Comparison of ENCODE assay signal across 21 mouse cellular contexts in the genomic region with DNA sequence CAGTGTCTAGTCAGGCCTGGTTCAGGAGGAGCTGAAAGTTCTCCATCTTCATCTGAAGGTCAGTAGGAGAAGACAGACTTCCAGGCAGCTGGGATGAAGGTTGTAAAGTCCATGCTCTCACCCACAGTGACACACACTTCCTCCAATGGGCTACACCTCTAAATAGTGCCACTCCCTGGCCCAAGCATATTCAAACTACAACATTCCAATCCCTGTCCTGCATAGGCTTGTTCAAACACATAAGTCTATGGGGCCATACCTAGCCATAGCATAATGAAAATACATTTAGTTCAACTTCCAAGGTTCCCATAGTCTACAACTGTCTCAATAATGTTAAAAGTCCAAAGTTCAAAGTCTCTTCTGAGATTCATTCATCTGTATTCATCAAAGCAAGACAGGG.
DNase-seq lines count a peak whose midpoint lies in the region; ATAC-seq and TF ChIP-seq lines count a peak whose summit lies in the region.
"Had no signal": no experiment of that assay in that cellular context is flagged by ENCODE, and none has a peak within 500 bp of the region (broad histone marks: within the 10 kb centered on the region; RNA-seq: fewer than 3 reads in every experiment).

No protein-coding gene starts in this region.

- no peaks in the 10 kb centered on the region for H3K9me3 ChIP-seq in intestine, embryonic 15.5 days
- no peaks in the 10 kb centered on the region for H3K9me3 ChIP-seq in intestine, embryonic 16.5 days (ENCODE audit: control insufficient read depth, low read length)
- no peaks in the 10 kb centered on the region for H3K9me3 ChIP-seq in intestine, postnatal 0 days (ENCODE audit: control insufficient read depth)
- H3K9me3 ChIP-seq in kidney, embryonic 15.5 days (replicated peaks): no peaks in the 10 kb centered on the region
- H3K9me3 ChIP-seq: G1E had no signal

- H3K9ac ChIP-seq in intestine, embryonic 15.5 days: no peak overlapping the region
- H3K9ac ChIP-seq in intestine, embryonic 16.5 days (ENCODE audit: low read depth, low read length): no peak overlapping the region
- H3K9ac ChIP-seq in intestine, postnatal 0 days (ENCODE audit: low read depth, low read length): no peak overlapping the region
- no peak overlapping the region for H3K9ac ChIP-seq in kidney, embryonic 15.5 days

- H3K27ac ChIP-seq in intestine, embryonic 15.5 days: no peak overlapping the region
- no peak overlapping the region for H3K27ac ChIP-seq in intestine, embryonic 16.5 days (ENCODE audit: low read length)
- H3K27ac ChIP-seq in intestine, postnatal 0 days (ENCODE audit: low read depth, low read length): no peak overlapping the region
- no peak overlapping the region for H3K27ac ChIP-seq in kidney, embryonic 15.5 days

- no peaks in the 10 kb centered on the region for H3K4me1 ChIP-seq in intestine, embryonic 15.5 days (replicated peaks)
- H3K4me1 ChIP-seq in intestine, embryonic 16.5 days (ENCODE audit: control insufficient read depth, insufficient read depth, low read length): no peaks in the 10 kb centered on the region
- H3K4me1 ChIP-seq in intestine, postnatal 0 days (replicated peaks; ENCODE audit: control insufficient read depth, insufficient read depth, low read length): no peaks in the 10 kb centered on the region
- H3K4me1 ChIP-seq in kidney, embryonic 15.5 days: no peaks in the 10 kb centered on the region

- no peaks in the 10 kb centered on the region for H3K36me3 ChIP-seq in intestine, embryonic 15.5 days
- H3K36me3 ChIP-seq in intestine, embryonic 16.5 days (ENCODE audit: control insufficient read depth, insufficient read depth, low read length): no peaks in the 10 kb centered on the region
- H3K36me3 ChIP-seq in intestine, postnatal 0 days (ENCODE audit: control insufficient read depth, insufficient read depth): no peaks in the 10 kb centered on the region
- H3K36me3 ChIP-seq in kidney, embryonic 15.5 days: no peaks in the 10 kb centered on the region
- H3K36me3 ChIP-seq: G1E had no signal

- TF ChIP-seq CTCF in intestine, postnatal 0 days (IDR thresholded peaks at IDR 0.05; ENCODE audit: low read depth): no peak

- no peaks in the 10 kb centered on the region for H3K27me3 ChIP-seq in intestine, embryonic 15.5 days (replicated peaks)
- H3K27me3 ChIP-seq in intestine, embryonic 16.5 days (replicated peaks; ENCODE audit: control insufficient read depth, insufficient read depth, low read length): no peaks in the 10 kb centered on the region
- H3K27me3 ChIP-seq in intestine, postnatal 0 days (replicated peaks; ENCODE audit: control insufficient read depth, insufficient read depth, low read length): no peaks in the 10 kb centered on the region
- no peaks in the 10 kb centered on the region for H3K27me3 ChIP-seq in kidney, embryonic 15.5 days
- H3K27me3 ChIP-seq: CH12.LX had no signal

- H3K4me2 ChIP-seq in intestine, embryonic 15.5 days (replicated peaks): no peak overlapping the region
- no peak overlapping the region for H3K4me2 ChIP-seq in intestine, embryonic 16.5 days (ENCODE audit: low read depth, low read length)
- no peak overlapping the region for H3K4me2 ChIP-seq in intestine, postnatal 0 days (replicated peaks; ENCODE audit: low read depth)
- H3K4me2 ChIP-seq in kidney, embryonic 15.5 days: no peak overlapping the region

- H3K4me3 ChIP-seq in intestine, embryonic 15.5 days (replicated peaks): no peak overlapping the region
- H3K4me3 ChIP-seq in intestine, embryonic 16.5 days (ENCODE audit: low read length): no peak overlapping the region
- H3K4me3 ChIP-seq in intestine, postnatal 0 days (ENCODE audit: low read depth, low read length): no peak overlapping the region
- no peak overlapping the region for H3K4me3 ChIP-seq in kidney, embryonic 15.5 days (replicated peaks)

- intact Hi-C loops in heart, postnatal 10 days (cut with DNase I): no loop called here

- peak; percentile 58 for ATAC-seq in intestine, embryonic 15.5 days
- peak; percentile 77 for ATAC-seq in intestine, embryonic 16.5 days
- peak; percentile 91 for ATAC-seq in intestine, postnatal 0 days
- no peak for ATAC-seq in kidney, embryonic 15.5 days (replicated peaks; ENCODE audit: low FRiP score)
- ATAC-seq in cerebellum, adult (ENCODE audit: insufficient number of reproducible peaks, low FRiP score, low TSS enrichment): no peak
- ATAC-seq: activated CD4-positive, CD25-positive, alpha-beta regulatory T cell, adult 4 months; CD4-positive, CD25-positive, alpha-beta regulatory T cell, adult 4 months; Patski had no signal

- DNase-seq in heart, postnatal 10 days: no peak
- DNase-seq: adrenal gland, adult 8-10 months; adrenal gland, postnatal 10 days; adrenal gland, postnatal 14 days; adrenal gland, postnatal 25 days; adrenal gland, postnatal 36 days; B cell, adult 2 months; cerebellum, adult 11 months; cerebellum, adult 11-12 months; cerebellum, adult 18-20 months; cerebellum, adult 2 months had no signal

Comparison
In these comparisons a context has a peak if more than half of its experiments do, and no peak if none do; other contexts are left out.
1. ATAC-seq: peak in intestine, embryonic 15.5 days (single experiment), intestine, embryonic 16.5 days (single experiment) and intestine, postnatal 0 days (single experiment); none in kidney, embryonic 15.5 days (single experiment) and cerebellum, adult (single experiment).